Mouse (Mus musculus) spleen, adult 2 months (tissue): Measurements from ENCODE around the gene Sucnr1.

ENCODE experiments used
- CTCF ChIP-seq: fragments of 200-500 bp; IDR thresholded peaks from 2 replicates; pipeline ENCODE4 v1.5.1; 2011; ENCODE audit warnings: mild to moderate bottlenecking, inconsistent platforms; ENCODE audit not compliant: insufficient read depth, insufficient read length, insufficient replicate concordance; ENCODE audit errors: extremely low read depth
- POLR2A ChIP-seq: fragments of 200-500 bp; IDR thresholded peaks from 2 replicates; pipeline ENCODE4 v1.6.1; 2011; ENCODE audit warnings: low read depth, low read length, inconsistent platforms

DNA sequence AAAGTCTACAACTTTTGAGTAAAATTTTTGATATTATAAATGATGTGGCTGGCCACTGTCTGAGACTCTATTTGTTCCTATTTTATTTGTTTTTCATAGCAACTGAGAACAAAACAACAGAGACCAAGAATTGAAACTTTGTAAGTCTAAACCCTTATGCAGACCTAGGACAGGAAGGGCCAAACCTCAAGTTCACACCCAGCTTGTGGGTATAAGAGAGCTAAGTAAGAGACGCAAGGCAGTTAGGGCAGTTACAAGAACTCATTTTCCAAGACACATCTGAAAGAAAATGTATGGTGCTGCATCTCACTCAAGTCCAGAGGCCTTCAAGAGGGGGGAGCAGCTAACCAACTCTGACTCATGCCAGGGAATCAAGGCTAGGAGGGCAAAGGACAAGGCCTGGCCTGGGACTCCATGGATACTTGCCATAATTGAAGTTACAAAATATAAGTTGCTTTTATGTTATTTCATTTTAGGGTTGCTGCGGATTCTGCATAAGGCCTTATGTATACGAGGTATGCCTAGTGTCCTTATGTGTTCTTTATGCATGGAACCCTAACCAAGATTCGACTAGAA lies 29.6 kb downstream of the Sucnr1 start:
- TF ChIP-seq POLR2A = no peak
- TF ChIP-seq CTCF = no peak
